Mouse (Mus musculus) layer of hippocampus, postnatal 14 days (tissue): ENCODE data around the gene Ifnar2. TPM values are rescaled to one million over a fixed set of nuclear protein-coding genes. Genes with fewer than 3 reads are reported as not detected.

Source experiments
- DNase-seq, 2 experiments: peaks; one replicate each; pipeline ENCODE4 v3.0.0; 2021 to 2022; ENCODE audit warnings: low spot score in 2 of 2, mixed read lengths in 1 of 2
- total RNA-seq, 2 experiments: library from RNA; stranded (reverse); gene quantifications; 2 replicates each; pipeline ENCODE4 v1.2.3; 2021

The Ifnar2 gene
- total RNA-seq, 2 experiments from 2014 or later: 21.0 to 22.8 TPM

GRCm38 (mm10) chr16:91450137-91451064 is 77.8 kb downstream of the Ifnar2 start:
- DNase-seq: no peak

GRCm38 (mm10) chr16:91451949-91452348 is 79.4 kb downstream of the Ifnar2 start:
- no peak for DNase-seq

- no peak for DNase-seq
Observed at GRCm38 (mm10) chr16:91452363-91452896, 79.8 kb downstream of the Ifnar2 start.

Other genes starting within 250 kb of the Ifnar2 start
- 10 to 100 TPM; 48.5 to 49.1 TPM for gene Olig2, start 147.3 kb upstream of the Ifnar2 start, total RNA-seq
- gene Olig1, start 103.0 kb upstream of the Ifnar2 start, total RNA-seq: 100 to 1,000 TPM; 200 to 207 TPM
- not detected for gene Gm21970, start 18.9 kb downstream of the Ifnar2 start, total RNA-seq
- gene Il10rb, start 33.4 kb downstream of the Ifnar2 start, total RNA-seq: 10 to 100 TPM in 1 of 2 experiments, 1 to 10 TPM in 1; 7.1 to 10.3 TPM
- gene Ifnar1, start 112.5 kb downstream of the Ifnar2 start, total RNA-seq: 10 to 100 TPM; 59.9 to 66.3 TPM
- gene Ifngr2, start 174.3 kb downstream of the Ifnar2 start, total RNA-seq: 10 to 100 TPM; 82.4 to 87.0 TPM
- gene Tmem50b, start 225.0 kb downstream of the Ifnar2 start, total RNA-seq: 100 to 1,000 TPM; 126 to 142 TPM
- gene Dnajc28, start 246.2 kb downstream of the Ifnar2 start, total RNA-seq: 1 to 10 TPM; 5.0 to 6.5 TPM